Mouse (Mus musculus): ENCODE data around the gene Foxk1.

The Foxk1 gene

GRCm38 (mm10) chr5:142489955-142490707 is 88.8 kb downstream of the Foxk1 start:
- DNase-seq: no peak

- DNase-seq: no peak
Observed at GRCm38 (mm10) chr5:142493307-142493706, 92.0 kb downstream of the Foxk1 start.

GRCm38 (mm10) chr5:142495321-142496096 is 94.2 kb downstream of the Foxk1 start:
- no peak for DNase-seq

GRCm38 (mm10) chr5:142498964-142499363 is 97.7 kb downstream of the Foxk1 start:
- peak; percentile 24 for DNase-seq

- no peak for DNase-seq
Observed at GRCm38 (mm10) chr5:142500918-142501317, 99.6 kb downstream of the Foxk1 start.

- DNase-seq: peak; percentile 79
Observed at GRCm38 (mm10) chr5:142502414-142502813, 101.1 kb downstream of the Foxk1 start.

- DNase-seq: no peak
Observed at GRCm38 (mm10) chr5:142504175-142504574, 102.9 kb downstream of the Foxk1 start.

GRCm38 (mm10) chr5:142505695-142506423 is 104.6 kb downstream of the Foxk1 start:
- DNase-seq: no peak

GRCm38 (mm10) chr5:142509141-142510060 is 108.1 kb downstream of the Foxk1 start:
- DNase-seq: no peak

- DNase-seq: no peak
Observed at GRCm38 (mm10) chr5:142510061-142510414, 108.7 kb downstream of the Foxk1 start.
